Mouse (Mus musculus) G1E (cell line): ENCODE data around the gene Zdhhc17.

Source experiments
- CTCF ChIP-seq: IDR thresholded peaks from 2 replicates; pipeline ENCODE4 v1.5.1; 2012; ENCODE audit warnings: low read depth, low read length, inconsistent platforms, mixed read lengths
- GATA1 ChIP-seq: IDR thresholded peaks from 2 replicates; pipeline ENCODE4 v1.6.1; 2012; ENCODE audit warnings: borderline replicate concordance, low read length, inconsistent platforms, mixed read lengths

DNA sequence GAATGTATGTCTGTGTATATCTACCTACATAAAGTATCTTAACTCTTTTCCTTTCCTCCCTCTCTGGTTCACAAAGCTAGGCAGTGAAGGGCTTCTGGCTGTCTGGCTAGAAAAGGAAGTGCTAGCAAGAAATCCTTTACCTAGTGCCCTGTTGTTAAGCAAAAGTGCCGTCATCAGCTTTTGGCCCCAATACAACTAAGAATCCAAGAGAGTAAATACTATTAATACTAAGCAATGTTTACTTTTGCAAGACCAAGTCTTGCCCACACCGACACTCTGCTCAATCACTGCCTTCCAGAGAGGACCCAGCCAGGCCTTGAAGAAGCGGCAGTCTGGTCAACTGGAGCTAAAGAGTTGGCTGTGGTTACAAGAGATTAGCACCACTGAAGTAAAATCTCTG, 38.9 kb downstream of the Zdhhc17 start:
- no peak for TF ChIP-seq CTCF
- TF ChIP-seq GATA1: no peak
